Mouse (Mus musculus) left cerebral cortex, adult 2 months (tissue): ENCODE data around the gene Ei24. TPM values are rescaled to one million over a fixed set of nuclear protein-coding genes. Genes with fewer than 3 reads are reported as not detected.

ENCODE experiments used
- DNase-seq, 2 experiments: peaks; one replicate each; pipeline ENCODE4 v3.0.0; 2021 to 2022; ENCODE audit warnings: low spot score in 2 of 2, mixed read lengths in 1 of 2; ENCODE audit errors: extremely low spot score in 1 of 2
- H3K27ac ChIP-seq: fragments of 200-600 bp; 2 replicates; pipeline ENCODE4 v1.8.1; 2022
- H3K4me3 ChIP-seq: fragments of 200-600 bp; 2 replicates; pipeline ENCODE4 v1.8.1; 2022
- CTCF ChIP-seq: fragments of 200-600 bp; IDR thresholded peaks from 2 replicates; pipeline ENCODE4 v1.8.1; 2022; ENCODE audit warnings: antibody characterized with exemption, mild to moderate bottlenecking, moderate library complexity
- intact Hi-C: fragments of 180-260 bp; cut with DNase I; formaldehyde crosslinking; loops from one replicate; pipeline ENCODE4 v1.15.1; 2025
- long read RNA-seq, 2 experiments: library from polyadenylated mRNA; stranded (forward); transcript quantifications; one replicate each; pipeline ENCODE4 v2.0.0; 2021; ENCODE audit warnings: borderline mapping rate in 2 of 2
- total RNA-seq, 2 experiments: library from RNA; stranded (reverse); gene quantifications; 2 replicates each; pipeline ENCODE4 v1.2.3; 2021

Gene Ei24
- total RNA-seq, result 100 to 1,000 TPM; 109 to 111 TPM
- long read RNA-seq, experiment 1, transcript Ei24-201 (11 exons, 2,220 nt), result major isoform, 53 of 71 reads
- long read RNA-seq, experiment 1, partial matches to known transcripts, result 1 of 71 reads
- long read RNA-seq, experiment 1, other reads (novel, unspliced or antisense), result 13 of 71 reads
- long read RNA-seq, experiment 2, transcript Ei24-201 (11 exons, 2,220 nt), result major isoform, 48 of 59 reads
- long read RNA-seq, experiment 2, partial matches to known transcripts, result 0 of 59 reads
- long read RNA-seq, experiment 2, other reads (novel, unspliced or antisense), result 10 of 59 reads

DNA sequence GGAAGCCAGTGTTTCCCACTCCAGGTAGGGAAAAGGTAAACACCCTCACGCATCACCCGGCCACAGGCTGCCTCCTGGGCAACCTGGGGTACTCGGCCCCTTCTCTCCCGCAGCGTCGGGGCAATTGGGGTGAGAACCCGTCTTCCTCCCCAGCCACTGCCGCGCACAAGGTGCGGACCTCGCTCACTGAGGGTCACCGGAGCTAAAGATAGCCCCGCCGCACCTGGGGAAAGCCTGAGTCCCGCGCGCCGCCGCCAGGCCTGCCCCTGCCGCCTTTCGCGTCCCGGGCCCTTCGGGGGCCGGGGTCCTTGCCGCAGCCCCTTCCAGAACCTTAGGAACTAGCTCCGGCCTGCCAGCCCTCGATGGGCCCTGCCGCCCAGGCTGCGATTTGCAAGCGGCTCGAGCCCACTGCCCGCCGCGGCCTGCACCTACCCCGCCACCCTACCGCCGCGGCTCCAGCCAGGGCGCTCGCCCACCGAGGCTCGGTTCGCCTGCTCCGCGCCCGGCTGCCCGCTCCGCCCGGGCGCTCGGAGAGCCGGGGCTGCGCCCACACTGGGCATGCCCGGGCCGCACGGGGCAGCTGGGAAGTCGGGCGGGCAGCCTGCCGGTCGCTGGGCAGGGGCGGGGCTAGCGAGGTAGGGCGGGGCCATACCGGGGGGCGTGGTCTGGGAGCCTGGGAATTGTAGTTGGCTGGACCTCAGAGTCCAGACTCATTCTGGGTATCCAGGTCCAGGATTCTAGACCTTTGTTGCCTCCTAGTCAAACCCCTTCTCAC is at the start of gene Ei24:
Gene Ei24, minus strand, starts transcription at position 613 of the 775 bp plus-strand sequence.
- H3K4me3 ChIP-seq, result peak within 1 kb of the TSS; percentile 97
- peak within 1 kb of the TSS; percentile 84 for H3K27ac ChIP-seq
- DNase-seq, result peak; percentile 90 to 94
- intact Hi-C loops, result loop anchor here (2.0 to 5.0 kb wide), 2 partner anchors 36 to 75 kb away; no protein-coding TSS in a partner anchor
- TF ChIP-seq CTCF, result no peak

DNA sequence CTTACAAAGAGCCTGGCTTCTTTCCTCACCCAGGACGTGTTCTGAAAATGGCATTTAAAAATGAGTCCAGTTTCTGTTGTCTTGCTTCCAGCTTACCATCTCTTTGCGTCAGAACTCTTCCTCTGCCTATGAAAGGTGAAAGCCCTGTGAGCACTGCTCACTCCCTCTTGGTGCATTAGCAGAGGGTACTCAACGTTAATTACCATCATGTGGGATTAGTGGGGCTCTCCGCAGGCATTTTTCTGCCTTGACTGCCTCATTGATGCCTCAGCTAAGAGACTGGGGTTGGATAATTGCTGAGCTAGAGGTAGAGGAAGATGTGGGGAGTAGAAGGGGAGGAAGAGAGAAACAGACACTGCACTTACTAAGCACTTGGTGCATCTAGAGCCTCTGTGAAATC is 49.2 kb upstream of the Ei24 start:
- no peak for DNase-seq

DNA sequence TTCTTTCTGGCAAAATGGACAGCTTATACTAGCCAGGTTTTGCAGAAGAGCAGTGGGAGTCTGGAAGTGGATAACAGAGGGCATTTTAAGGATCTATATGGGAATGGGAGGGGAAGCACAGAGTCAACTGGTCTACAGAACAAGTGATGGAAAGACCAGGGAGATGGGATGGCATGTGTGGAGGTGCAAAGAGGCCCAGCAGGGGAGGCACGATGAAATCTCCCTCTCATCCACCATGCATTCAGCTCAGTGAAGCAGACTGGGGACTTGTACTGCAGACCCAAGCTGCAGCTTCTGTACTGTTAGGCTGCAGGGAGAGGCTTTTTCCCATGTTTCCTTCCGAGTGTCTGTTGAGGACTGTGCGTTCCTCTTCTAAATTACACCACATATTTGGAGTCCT is 36.7 kb upstream of the Ei24 start:
- TF ChIP-seq CTCF, result no peak
- peak overlapping the region; percentile 78 for H3K27ac ChIP-seq
- no peak for DNase-seq
- H3K4me3 ChIP-seq, result peak overlapping the region; percentile 71
- intact Hi-C loops, result loop anchor here (2.0 kb wide), 1 partner anchor 37 kb away; the partner anchor contains the start of gene Ei24

More for the DNA sequence above, 49.2 kb upstream of the Ei24 start:
- Histone ChIP-seq H3K27ac (no peak overlapping the region; the same call in 1 of the 2 replicates), H3K4me3 (no peak overlapping the region)
- intact Hi-C loops, result no loop called here
- no peak for TF ChIP-seq CTCF

DNA sequence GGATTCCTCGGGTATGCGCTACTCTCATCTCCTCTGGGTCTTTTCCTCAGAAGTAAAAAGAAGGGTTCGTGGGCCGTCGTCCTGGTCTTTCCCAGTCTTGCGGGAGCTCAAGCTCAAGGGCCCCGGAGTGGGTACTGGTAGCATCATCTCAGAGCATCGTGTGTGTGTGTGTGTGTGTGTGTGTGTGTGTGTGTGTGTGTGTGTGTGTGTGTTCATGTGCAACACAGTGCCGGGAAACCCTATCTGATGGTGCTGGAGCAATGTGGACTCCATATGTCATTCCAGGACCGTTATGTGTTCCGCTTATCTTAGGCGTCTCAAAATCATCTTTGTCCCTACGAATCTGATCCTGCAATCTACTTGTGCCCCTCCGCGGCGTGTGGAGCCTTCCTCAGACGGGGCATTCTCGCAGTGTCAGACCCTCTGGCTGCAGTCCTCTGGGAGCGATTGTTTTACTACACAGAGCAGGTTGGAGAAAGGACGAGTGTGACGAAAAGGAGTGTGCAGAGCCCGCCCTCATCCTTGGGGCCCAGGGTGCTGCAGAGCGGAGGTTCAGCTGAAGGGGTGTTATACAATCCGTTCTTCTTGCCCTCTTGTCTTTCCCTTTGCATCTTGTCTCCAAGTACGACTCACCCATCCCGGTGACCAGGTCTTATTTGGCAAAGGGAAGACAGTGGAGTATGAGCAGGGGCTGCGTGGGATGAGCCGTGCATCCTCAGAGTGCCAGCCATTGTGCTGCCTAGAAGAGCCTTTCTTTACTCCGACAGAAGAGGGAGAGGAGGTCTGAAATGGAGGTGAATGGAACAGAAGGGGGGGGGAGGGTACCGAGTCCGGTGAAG is 36.1 kb upstream of the Ei24 start:
- intact Hi-C loops, result loop anchor here (2.0 kb wide), 1 partner anchor 36 kb away; the partner anchor contains the start of gene Ei24
- peak overlapping the region; percentile 78 for H3K27ac ChIP-seq
- H3K4me3 ChIP-seq, result peak overlapping the region; percentile 71
- peak; percentile 51 to 53 for DNase-seq
- no peak for TF ChIP-seq CTCF

DNA sequence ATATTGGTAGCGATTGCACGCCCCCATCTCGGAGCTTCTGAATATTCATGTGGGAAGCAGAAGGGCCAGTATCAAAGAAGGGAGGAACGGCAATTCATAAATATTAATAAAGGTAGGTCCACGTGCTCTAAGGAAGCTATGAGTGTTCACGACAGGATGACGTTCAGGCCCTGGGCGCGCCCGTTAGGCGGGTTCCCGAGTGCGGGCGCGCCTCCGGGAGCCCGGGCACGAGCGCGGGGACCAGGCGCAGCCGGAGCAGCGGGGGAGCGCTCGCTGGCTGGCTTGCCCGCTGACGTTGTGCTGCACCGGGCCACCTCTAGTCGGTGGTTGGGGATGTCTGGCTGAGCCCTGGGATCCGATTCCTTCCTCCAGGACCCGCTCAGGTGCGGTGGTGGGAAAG is 35.3 kb upstream of the Ei24 start:
- peak; percentile 91 to 92 for DNase-seq
- H3K27ac ChIP-seq, result peak overlapping the region; percentile 78
- intact Hi-C loops, result loop anchor here (2.0 kb wide), 1 partner anchor 36 kb away; the partner anchor contains the start of gene Ei24
- TF ChIP-seq CTCF, result peak; percentile 20; the same call in 1 of the 2 replicates
- peak overlapping the region; percentile 71 for H3K4me3 ChIP-seq

DNA sequence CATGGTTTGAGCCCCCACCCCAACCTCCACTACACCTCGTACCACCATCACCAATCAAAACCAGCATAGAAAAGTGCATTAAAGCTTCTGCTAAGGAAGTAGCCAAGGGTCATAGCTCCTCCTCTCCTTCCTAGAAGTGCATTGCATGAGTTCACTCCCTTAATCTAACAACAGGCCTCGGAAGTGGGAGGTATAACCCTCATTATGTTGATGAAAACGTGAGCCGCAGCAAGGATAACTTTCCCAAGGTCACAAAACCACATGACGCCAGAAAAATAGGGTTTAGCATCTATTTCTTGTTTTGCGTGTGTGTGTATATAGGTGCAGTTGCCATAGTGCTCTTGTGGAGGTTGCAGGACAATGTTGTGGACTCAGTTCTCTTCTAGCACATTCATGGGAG is 34.2 kb upstream of the Ei24 start:
- no peak overlapping the region for H3K27ac ChIP-seq
- DNase-seq, result no peak
- H3K4me3 ChIP-seq, result no peak overlapping the region
- no peak for TF ChIP-seq CTCF
- intact Hi-C loops, result no loop called here

DNA sequence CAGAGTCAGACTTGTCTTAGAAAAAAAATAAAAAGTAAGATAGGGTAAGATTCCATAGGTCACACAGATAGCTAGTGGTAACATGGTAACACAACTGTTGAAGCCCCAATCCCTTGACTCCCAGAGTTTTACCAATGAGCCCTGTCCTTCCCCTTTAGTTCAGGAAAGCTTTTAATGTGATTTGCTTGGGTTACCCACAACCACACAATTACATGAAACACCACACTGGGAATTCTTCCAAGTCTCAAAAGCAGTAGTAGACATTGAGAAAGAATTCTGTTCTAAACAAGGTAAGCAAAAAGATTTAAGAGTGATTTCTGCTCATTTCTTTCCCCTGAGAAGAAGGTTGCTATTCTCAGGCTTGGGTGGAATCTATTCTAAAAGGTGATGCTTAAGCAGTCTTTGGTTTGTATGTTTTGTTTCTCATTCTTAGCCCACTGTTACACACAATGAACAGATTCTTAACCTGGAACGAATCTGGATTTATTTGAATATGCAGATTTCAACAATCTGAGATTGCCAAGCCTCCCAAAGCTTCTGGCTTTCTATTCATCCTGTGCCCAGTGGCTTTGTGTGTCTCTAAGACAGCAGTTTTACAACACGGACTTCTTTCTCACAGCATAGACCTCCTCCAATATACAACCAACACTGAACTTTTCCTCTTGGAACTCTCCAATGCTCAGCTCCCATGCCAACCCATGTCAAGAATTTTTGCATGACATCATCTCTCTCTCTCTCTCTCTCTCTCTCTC is 29.6 kb upstream of the Ei24 start:
- no peak for TF ChIP-seq CTCF
- DNase-seq, result no peak
- no peak overlapping the region for H3K4me3 ChIP-seq
- peak overlapping the region; percentile 28; the same call in 1 of the 2 replicates for H3K27ac ChIP-seq
- intact Hi-C loops, result no loop called here

DNA sequence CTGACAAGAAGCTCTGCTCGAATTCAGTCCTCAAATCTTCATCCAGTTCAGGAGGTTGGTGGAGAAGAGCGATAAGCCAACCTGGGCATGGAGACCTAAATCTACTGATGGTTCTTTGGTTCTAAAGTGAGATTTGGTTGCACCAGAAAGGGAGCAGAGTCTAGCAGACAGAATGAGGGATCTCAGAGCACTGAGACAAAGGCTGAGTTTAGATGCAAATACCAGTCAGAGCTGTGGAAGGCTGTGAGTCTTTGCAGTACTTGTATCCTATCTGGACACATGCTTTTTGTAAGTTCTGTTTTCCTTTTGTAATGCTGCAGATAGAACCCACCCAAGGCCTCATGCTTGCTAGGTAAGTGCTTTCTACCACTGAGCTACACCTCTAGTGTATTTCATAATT is 24.8 kb upstream of the Ei24 start:
- H3K27ac ChIP-seq, result peak overlapping the region; percentile 92
- DNase-seq, result no peak
- H3K4me3 ChIP-seq, result peak overlapping the region; percentile 27
- intact Hi-C loops, result no loop called here
- no peak for TF ChIP-seq CTCF

DNA sequence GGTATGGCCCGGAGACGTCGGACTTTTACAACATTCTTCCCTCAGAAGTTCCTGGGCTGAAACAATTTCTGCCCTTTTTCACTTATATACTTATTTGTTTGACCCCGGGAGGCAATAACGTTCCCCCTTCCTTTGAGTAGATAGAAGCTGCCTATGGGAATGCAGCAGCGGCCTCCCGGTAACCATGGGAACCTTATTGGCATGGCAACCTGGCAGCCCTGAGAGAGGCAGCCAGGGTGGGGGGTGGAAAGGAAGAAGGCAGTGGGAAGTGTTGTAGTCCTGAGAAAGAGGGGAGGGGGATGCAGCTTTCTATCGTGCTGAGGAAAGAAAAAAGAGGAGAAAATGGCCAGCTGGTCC is 24.4 kb upstream of the Ei24 start, which contains the start of gene Fez1:
Gene Fez1, plus strand, starts transcription at position 221 of the 357 bp plus-strand sequence.
- DNase-seq, result peak; percentile 87 to 88
- peak within 1 kb of the TSS; percentile 27 for H3K4me3 ChIP-seq
- peak within 1 kb of the TSS; percentile 92 for H3K27ac ChIP-seq
- TF ChIP-seq CTCF, result no peak
- intact Hi-C loops, result no loop called here

DNA sequence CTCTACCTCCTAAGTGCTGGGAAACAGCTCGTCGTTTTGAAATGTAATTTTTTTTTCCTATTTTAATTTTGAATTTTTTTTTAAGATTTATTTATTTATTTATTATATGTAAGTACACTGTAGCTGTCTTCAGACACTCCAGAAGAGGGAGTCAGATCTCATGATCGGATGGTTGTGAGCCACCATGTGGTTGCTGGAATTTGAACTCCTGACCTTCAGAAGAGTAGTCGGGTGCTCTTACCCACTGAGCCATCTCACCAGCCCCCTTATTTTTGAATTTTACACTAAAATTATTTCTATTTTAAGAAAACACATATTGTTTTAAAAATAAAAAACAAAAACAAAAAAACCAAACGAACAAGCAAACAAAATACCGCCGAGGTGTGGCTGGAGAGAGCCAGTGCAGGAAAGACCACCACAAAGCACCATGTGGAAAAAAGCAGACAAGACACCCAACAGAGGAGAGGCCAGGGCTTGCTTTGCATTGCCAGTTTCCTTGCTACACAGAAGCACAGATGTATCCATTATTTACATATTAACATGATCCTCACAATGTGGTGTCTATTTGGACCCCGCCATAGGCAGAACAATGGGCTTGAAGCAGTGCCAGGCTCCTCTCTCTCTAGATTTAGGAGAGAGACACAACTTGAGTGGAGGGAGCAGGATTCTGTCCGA is 23.9 kb upstream of the Ei24 start:
- intact Hi-C loops, result loop anchor here (1.0 kb wide), 1 partner anchor 38 kb away; no protein-coding TSS in a partner anchor
- DNase-seq, result peak in 1 of 2 experiments; percentile 26
- Histone ChIP-seq H3K27ac (peak overlapping the region; percentile 92), H3K4me3 (peak overlapping the region; percentile 27)
- TF ChIP-seq CTCF, result no peak; the same call in 1 of the 2 replicates
